Mouse (Mus musculus) limb, embryonic 15.5 days (tissue): ENCODE data around the gene Lgals9. TPM values are rescaled to one million over a fixed set of nuclear protein-coding genes. Genes with fewer than 3 reads are reported as not detected.

ENCODE experiments used
- ATAC-seq: fragments of 200-750 bp; cut with Nextera tagmentation; 2 replicates; pipeline ENCODE4 v1.8.0; 2017; ENCODE audit warnings: low read depth, moderate TSS enrichment; ENCODE audit not compliant: insufficient number of reproducible peaks, low FRiP score, low TSS enrichment
- H3K27ac ChIP-seq: fragments of 300-500 bp; sonication (generic); 2 replicates; pipeline ENCODE4 v1.5.1; 2015; ENCODE audit warnings: moderate library complexity, mild to moderate bottlenecking, inconsistent platforms
- H3K27me3 ChIP-seq: fragments of 300-500 bp; sonication (generic); 2 replicates; pipeline ENCODE4 v1.6.1; 2015; ENCODE audit warnings: inconsistent platforms
- H3K36me3 ChIP-seq: fragments of 300-500 bp; sonication (generic); 2 replicates; pipeline ENCODE4 v1.6.1; 2015; ENCODE audit warnings: inconsistent platforms
- H3K4me1 ChIP-seq: fragments of 300-500 bp; sonication (generic); 2 replicates; pipeline ENCODE4 v1.6.1; 2015; ENCODE audit warnings: inconsistent platforms
- H3K4me2 ChIP-seq: fragments of 300-500 bp; sonication (generic); 2 replicates; pipeline ENCODE4 v1.6.1; 2015; ENCODE audit warnings: mild to moderate bottlenecking, inconsistent platforms
- H3K4me3 ChIP-seq: fragments of 300-500 bp; sonication (generic); 2 replicates; pipeline ENCODE4 v1.5.1; 2015; ENCODE audit warnings: mild to moderate bottlenecking, inconsistent platforms
- H3K9ac ChIP-seq: fragments of 300-500 bp; sonication (generic); 2 replicates; pipeline ENCODE4 v1.6.1; 2015; ENCODE audit warnings: inconsistent platforms
- H3K9me3 ChIP-seq: fragments of 300-500 bp; sonication (generic); 2 replicates; pipeline ENCODE4 v1.6.1; 2016; ENCODE audit warnings: inconsistent platforms
- WGBS: fragments of 180-500 bp; shearing (Covaris S2); methylation state at CpG from one replicate; pipeline ENCODE4 v1.1.7; 2015; 5-methylcytosine and 5-hydroxymethylcytosine counted together
- polyA plus RNA-seq: library from polyadenylated mRNA; unstranded; fragments of >200 nt; fragmentation: Nextera tagmentation; extraction: Ambion mirVana; gene quantifications from 2 replicates; pipeline ENCODE4 v1.2.1, GENCODE M21; 2015

The Lgals9 gene
- polyA plus RNA-seq, 1 experiment from 2014 or later: 45.9 TPM

DNA sequence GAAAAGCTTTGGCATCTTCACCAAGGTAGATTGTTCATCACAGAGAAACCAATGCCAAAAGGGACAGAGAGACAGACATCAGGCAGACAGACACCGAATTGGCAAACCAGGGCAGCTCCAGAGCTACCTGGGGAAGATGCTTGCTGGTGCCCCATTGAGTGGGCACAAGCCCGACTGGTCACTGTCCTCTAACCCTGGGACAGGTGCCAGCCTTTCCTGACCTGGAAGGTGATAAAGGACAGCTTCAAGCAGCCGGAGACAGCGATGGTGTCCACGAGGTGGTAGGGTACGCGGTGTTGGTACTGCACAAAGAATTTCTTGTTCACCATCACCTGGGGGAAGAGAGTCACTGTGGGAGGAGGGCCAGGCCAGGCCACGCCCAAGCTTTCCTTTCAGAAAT lies 13.7 kb downstream of the Lgals9 start:
- ATAC-seq: no peak
- Histone ChIP-seq H3K4me1 (peaks cover 15% of the 10 kb centered on the region), H3K4me3 (no peak overlapping the region), H3K9ac (no peak overlapping the region), H3K4me2 (no peak overlapping the region), H3K27ac (no peak overlapping the region), H3K9me3 (no peaks in the 10 kb centered on the region), H3K36me3 (no peaks in the 10 kb centered on the region), H3K27me3 (no peaks in the 10 kb centered on the region)
- 89% methylated on average over 8 of the region's 8 CpGs for WGBS

GRCm38 (mm10) chr11:78968121-78968520 lies 16.6 kb downstream of the Lgals9 start:
- no peaks in the 10 kb centered on the region for H3K9me3 ChIP-seq
- no peaks in the 10 kb centered on the region for H3K27me3 ChIP-seq
- no peaks in the 10 kb centered on the region for H3K36me3 ChIP-seq
- no peak overlapping the region for H3K4me3 ChIP-seq
- H3K4me1 ChIP-seq: peaks cover 11% of the 10 kb centered on the region
- H3K4me2 ChIP-seq: no peak overlapping the region
- no peak overlapping the region for H3K9ac ChIP-seq
- no peak for ATAC-seq
- no peak overlapping the region for H3K27ac ChIP-seq
- WGBS: 84% methylated on average over 4 of the region's 4 CpGs

DNA sequence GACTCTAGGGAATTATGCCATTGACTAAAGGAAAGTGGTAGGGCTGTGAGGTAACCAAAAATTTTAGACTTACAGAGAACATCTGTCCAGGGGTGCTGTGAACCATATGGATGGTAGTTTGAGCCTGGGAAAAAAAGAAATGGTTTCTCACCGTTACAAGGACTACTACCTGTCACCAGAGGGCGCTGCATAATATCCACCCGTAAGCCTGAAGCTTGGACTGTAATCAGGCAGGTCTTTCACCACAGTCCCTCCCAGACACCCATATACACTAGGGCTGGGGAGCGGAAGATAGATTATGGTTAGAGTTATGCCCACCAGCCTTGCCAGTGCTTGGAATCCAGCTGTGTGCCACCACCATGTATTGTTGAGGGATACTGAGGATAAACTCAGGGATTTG lies 17.4 kb downstream of the Lgals9 start:
- WGBS: 30% methylated on average over 4 of the region's 4 CpGs
- H3K4me2 ChIP-seq: no peak overlapping the region
- H3K27ac ChIP-seq: no peak overlapping the region
- H3K9me3 ChIP-seq: no peaks in the 10 kb centered on the region
- H3K27me3 ChIP-seq: no peaks in the 10 kb centered on the region
- H3K36me3 ChIP-seq: no peaks in the 10 kb centered on the region
- no peak overlapping the region for H3K4me3 ChIP-seq
- peaks cover 4% of the 10 kb centered on the region for H3K4me1 ChIP-seq
- no peak overlapping the region for H3K9ac ChIP-seq
- ATAC-seq: no peak

DNA sequence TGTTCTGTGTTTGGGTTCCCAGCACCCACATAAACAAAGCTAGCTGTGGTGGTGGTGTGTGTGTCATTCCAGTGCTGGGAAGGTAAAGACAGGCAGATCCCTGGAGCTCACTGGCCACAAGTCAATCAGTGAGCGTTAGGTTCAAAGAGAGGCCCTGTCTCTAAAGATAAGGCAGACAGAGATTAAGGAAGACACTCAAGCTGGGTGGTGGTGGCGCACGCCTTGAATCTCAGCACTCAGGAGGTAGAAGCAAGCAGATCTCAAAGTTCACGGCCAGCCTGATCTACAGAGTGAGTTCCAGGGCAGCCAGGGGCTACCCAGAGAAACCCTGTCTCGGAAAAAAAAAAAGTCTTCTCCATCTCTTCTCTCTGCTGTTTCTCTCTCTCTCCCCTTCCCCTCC lies 23.5 kb downstream of the Lgals9 start:
- Histone ChIP-seq H3K4me1 (peaks cover 2% of the 10 kb centered on the region; the same call in 1 of the 2 replicates), H3K4me2 (no peak overlapping the region), H3K27me3 (peaks cover 7% of the 10 kb centered on the region; the same call in 1 of the 2 replicates), H3K27ac (no peak overlapping the region), H3K36me3 (no peaks in the 10 kb centered on the region), H3K9ac (no peak overlapping the region), H3K9me3 (no peaks in the 10 kb centered on the region), H3K4me3 (no peak overlapping the region)
- no peak for ATAC-seq
- 72% methylated on average over 5 of the region's 5 CpGs for WGBS

GRCm38 (mm10) chr11:78959841-78960520 lies 24.8 kb downstream of the Lgals9 start:
- no peaks in the 10 kb centered on the region for H3K9me3 ChIP-seq
- peaks cover 7% of the 10 kb centered on the region; the same call in 1 of the 2 replicates for H3K27me3 ChIP-seq
- no peak overlapping the region for H3K4me2 ChIP-seq
- H3K9ac ChIP-seq: no peak overlapping the region
- H3K27ac ChIP-seq: no peak overlapping the region
- ATAC-seq: no peak
- 65% methylated on average over 5 of the region's 5 CpGs for WGBS
- no peak overlapping the region for H3K4me3 ChIP-seq
- peaks cover 2% of the 10 kb centered on the region; the same call in 1 of the 2 replicates for H3K4me1 ChIP-seq
- H3K36me3 ChIP-seq: no peaks in the 10 kb centered on the region

GRCm38 (mm10) chr11:78959367-78959766 lies 25.4 kb downstream of the Lgals9 start:
- Histone ChIP-seq H3K4me3 (no peak overlapping the region), H3K9ac (no peak overlapping the region), H3K27me3 (peaks cover 10% of the 10 kb centered on the region; the same call in 1 of the 2 replicates), H3K36me3 (no peaks in the 10 kb centered on the region), H3K4me2 (no peak overlapping the region), H3K9me3 (no peaks in the 10 kb centered on the region), H3K27ac (no peak overlapping the region), H3K4me1 (peaks cover 2% of the 10 kb centered on the region; the same call in 1 of the 2 replicates)
- WGBS: 68% methylated on average over 8 of the region's 8 CpGs
- no peak for ATAC-seq

DNA sequence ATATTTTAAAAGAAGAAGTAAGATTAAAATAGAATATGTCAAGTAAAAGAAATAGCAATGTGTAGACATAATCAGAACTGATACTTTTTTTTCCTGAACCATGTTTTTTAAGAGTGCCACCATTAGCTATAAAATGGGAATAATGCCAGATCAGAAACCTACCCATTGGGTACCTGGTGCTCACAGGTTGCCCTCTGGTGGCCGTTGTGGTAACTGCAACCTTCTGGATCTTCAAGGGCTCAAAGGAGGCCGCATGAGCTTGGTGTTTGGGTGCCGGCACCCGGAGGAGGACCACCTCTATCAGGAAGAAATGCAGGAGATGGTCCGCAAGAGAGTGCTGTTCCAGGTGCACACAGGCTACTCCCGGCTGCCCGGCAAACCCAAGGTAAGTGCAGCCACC lies 28.5 kb downstream of the Lgals9 start:
- ATAC-seq: no peak
- Histone ChIP-seq H3K4me2 (no peak overlapping the region), H3K27ac (no peak overlapping the region), H3K36me3 (no peaks in the 10 kb centered on the region), H3K9me3 (no peaks in the 10 kb centered on the region), H3K4me3 (no peak overlapping the region), H3K4me1 (peaks cover 5% of the 10 kb centered on the region; the same call in 1 of the 2 replicates), H3K9ac (no peak overlapping the region), H3K27me3 (peaks cover 29% of the 10 kb centered on the region)
- 7% methylated on average over 7 of the region's 7 CpGs for WGBS

GRCm38 (mm10) chr11:78952467-78952866 lies 32.3 kb downstream of the Lgals9 start:
- H3K9ac ChIP-seq: no peak overlapping the region
- no peak overlapping the region for H3K4me2 ChIP-seq
- H3K9me3 ChIP-seq: no peaks in the 10 kb centered on the region
- no peak overlapping the region for H3K4me3 ChIP-seq
- no peak overlapping the region for H3K27ac ChIP-seq
- peaks cover 5% of the 10 kb centered on the region; the same call in 1 of the 2 replicates for H3K4me1 ChIP-seq
- 7% methylated on average over 17 of the region's 17 CpGs for WGBS
- H3K27me3 ChIP-seq: peaks cover 29% of the 10 kb centered on the region
- ATAC-seq: no peak
- no peaks in the 10 kb centered on the region for H3K36me3 ChIP-seq

- peaks cover 2% of the 10 kb centered on the region; the same call in 1 of the 2 replicates for H3K4me1 ChIP-seq
- no peak overlapping the region for H3K27ac ChIP-seq
- H3K9ac ChIP-seq: no peak overlapping the region
- no peaks in the 10 kb centered on the region for H3K9me3 ChIP-seq
- H3K27me3 ChIP-seq: peaks cover 22% of the 10 kb centered on the region
- H3K4me2 ChIP-seq: no peak overlapping the region
- H3K36me3 ChIP-seq: no peaks in the 10 kb centered on the region
- no peak overlapping the region for H3K4me3 ChIP-seq
- 57% methylated on average over 8 of the region's 8 CpGs for WGBS
- ATAC-seq: no peak
Measured at GRCm38 (mm10) chr11:78950365-78950764, 34.4 kb downstream of the Lgals9 start.

DNA sequence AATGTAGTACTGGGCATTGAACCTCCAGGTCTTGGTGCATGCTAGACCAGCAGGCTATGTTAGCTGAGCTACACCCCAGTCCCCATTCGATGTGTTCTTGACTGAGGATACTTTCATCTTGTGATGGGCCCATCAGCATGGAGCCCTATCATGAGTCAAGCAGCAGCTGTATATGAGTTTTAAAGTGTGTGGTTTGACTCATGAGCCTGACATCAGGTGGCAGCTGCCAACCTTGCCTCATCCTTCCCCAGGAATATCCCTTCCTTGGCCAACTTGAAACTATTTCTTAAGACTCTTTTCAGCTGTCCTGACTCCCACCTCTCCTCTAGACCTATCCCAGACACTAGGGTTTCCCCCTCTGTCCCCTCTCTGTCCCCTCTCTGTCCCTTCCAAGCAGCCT lies 41.7 kb downstream of the Lgals9 start:
- H3K36me3 ChIP-seq: no peaks in the 10 kb centered on the region
- no peak overlapping the region for H3K27ac ChIP-seq
- 98% methylated on average over 1 of the region's 1 CpGs for WGBS
- no peaks in the 10 kb centered on the region for H3K9me3 ChIP-seq
- H3K27me3 ChIP-seq: no peaks in the 10 kb centered on the region
- H3K4me3 ChIP-seq: no peak overlapping the region
- ATAC-seq: no peak
- no peak overlapping the region for H3K9ac ChIP-seq
- no peak overlapping the region for H3K4me2 ChIP-seq
- H3K4me1 ChIP-seq: no peaks in the 10 kb centered on the region

DNA sequence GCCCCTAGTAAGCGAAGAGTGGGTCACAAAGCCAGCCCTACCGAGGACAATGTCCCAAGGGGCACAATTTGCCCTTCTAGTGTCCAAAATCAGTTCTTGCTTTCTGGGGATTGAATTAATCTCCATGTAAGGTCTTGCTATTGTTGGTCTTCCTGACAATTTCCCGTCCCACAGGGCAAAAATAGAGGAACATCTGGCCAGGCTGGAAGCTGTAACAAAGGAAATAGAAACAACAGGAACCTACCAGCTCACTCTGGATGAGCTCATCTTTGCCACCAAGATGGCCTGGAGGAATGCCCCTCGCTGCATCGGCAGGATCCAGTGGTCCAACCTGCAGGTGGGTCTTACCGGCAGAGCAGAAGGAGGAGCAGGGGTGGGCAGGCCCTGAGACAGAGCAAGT lies 49.6 kb downstream of the Lgals9 start:
- H3K27me3 ChIP-seq: no peaks in the 10 kb centered on the region
- H3K4me3 ChIP-seq: no peak overlapping the region
- H3K27ac ChIP-seq: no peak overlapping the region
- H3K4me2 ChIP-seq: no peak overlapping the region
- ATAC-seq: no peak
- no peaks in the 10 kb centered on the region for H3K36me3 ChIP-seq
- 83% methylated on average over 6 of the region's 6 CpGs for WGBS
- H3K4me1 ChIP-seq: no peaks in the 10 kb centered on the region
- no peak overlapping the region for H3K9ac ChIP-seq
- no peaks in the 10 kb centered on the region for H3K9me3 ChIP-seq

DNA sequence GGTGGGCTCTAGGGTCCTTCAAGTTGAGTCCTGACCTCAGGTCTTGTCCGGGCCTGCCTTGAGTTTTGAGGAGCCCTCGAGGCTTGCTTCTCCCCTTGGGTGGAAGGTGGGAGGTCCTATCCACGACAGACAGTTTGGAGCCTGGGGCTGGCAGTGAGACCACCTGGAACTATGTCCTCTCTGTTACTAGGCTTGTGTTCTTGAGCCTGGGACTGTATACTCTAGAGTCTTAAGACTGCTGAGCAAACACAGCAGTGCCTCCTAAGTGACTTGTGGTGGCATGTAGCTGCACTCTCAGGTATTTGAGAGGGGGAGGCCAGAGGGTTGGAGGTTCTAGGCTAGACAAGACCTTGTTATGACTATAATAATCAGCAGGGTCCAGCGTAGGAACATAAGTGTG lies 50.0 kb downstream of the Lgals9 start:
- Histone ChIP-seq H3K36me3 (no peaks in the 10 kb centered on the region), H3K4me1 (no peaks in the 10 kb centered on the region), H3K9ac (no peak overlapping the region), H3K27ac (no peak overlapping the region), H3K27me3 (no peaks in the 10 kb centered on the region), H3K4me2 (no peak overlapping the region), H3K4me3 (no peak overlapping the region), H3K9me3 (no peaks in the 10 kb centered on the region)
- WGBS: 69% methylated on average over 4 of the region's 4 CpGs
- ATAC-seq: no peak

- Histone ChIP-seq H3K27me3 (no peaks in the 10 kb centered on the region), H3K27ac (no peak overlapping the region), H3K4me3 (no peak overlapping the region), H3K9me3 (no peaks in the 10 kb centered on the region), H3K4me1 (no peaks in the 10 kb centered on the region), H3K36me3 (no peaks in the 10 kb centered on the region), H3K4me2 (no peak overlapping the region), H3K9ac (no peak overlapping the region)
- WGBS: 79% methylated on average over 7 of the region's 7 CpGs
- no peak for ATAC-seq
Measured at GRCm38 (mm10) chr11:78934307-78934706, 50.4 kb downstream of the Lgals9 start.
